In the genomic region with DNA sequence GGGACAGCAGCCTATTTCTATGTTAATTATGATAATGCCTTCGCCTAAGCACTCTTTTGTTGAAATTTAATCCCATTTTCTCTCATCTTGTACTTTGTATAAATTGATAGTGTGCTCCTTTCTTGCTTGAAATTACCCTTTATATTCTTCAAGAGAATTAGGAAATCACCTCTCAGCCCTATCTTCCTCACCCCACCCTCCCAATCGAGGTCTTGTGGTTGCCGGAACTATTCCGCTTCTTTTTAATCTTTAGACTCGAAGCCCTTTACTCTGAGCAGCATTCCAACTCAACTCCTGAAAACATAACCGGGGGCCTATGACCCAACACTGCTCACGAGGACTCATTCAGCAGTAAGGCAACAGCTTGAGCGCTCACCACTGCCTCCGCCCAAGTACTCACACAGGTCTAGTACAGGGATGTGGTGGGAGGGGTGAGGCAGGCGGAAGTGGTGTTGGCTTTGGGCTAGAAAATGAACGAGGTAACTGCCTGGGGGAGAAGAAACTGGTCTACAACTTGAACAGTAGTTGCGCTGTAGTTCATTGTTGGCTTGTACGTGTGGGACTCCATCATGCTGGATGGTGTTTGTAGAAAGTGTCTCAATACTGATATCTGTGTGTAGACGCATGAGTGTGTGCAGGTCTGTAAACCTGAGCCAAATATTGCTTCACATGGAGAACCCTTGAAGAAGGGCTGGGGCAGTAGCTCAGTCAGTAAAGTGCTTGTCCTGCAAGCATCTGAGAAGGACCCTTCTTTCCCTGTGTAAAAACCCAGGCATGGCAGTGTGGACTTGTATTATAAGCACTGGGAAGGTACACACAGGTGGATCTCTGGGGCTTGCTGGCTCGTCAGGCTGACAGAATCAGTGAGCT, we compare ENCODE assay signal across 18 mouse cellular contexts.
DNase-seq lines count a peak whose midpoint lies in the region; ATAC-seq and TF ChIP-seq lines count a peak whose summit lies in the region.
"Had no signal": no experiment of that assay in that cellular context is flagged by ENCODE, and none has a peak within 500 bp of the region (broad histone marks: within the 10 kb centered on the region; RNA-seq: fewer than 3 reads in every experiment).

No protein-coding gene starts in this region.

- no peak overlapping the region for H3K4me3 ChIP-seq in midbrain, embryonic 14.5 days (replicated peaks; ENCODE audit: low read depth, low read length)
- no peak overlapping the region for H3K4me3 ChIP-seq in midbrain, embryonic 10.5 days
- no peak overlapping the region for H3K4me3 ChIP-seq in lung, postnatal 0 days (ENCODE audit: low read depth, low read length)
- H3K4me3 ChIP-seq: embryonic facial prominence, embryonic 10.5 days; hindbrain, embryonic 10.5 days; kidney, embryonic 15.5 days; limb, embryonic 10.5 days; neural tube, embryonic 15.5 days had no signal

- H3K27me3 ChIP-seq in midbrain, embryonic 14.5 days (ENCODE audit: control insufficient read depth, insufficient read depth, low read length), result no peaks in the 10 kb centered on the region
- peaks cover 36% of the 10 kb centered on the region for H3K27me3 ChIP-seq in midbrain, embryonic 10.5 days (ENCODE audit: low read depth, poor library complexity, severe bottlenecking)
- no peaks in the 10 kb centered on the region for H3K27me3 ChIP-seq in lung, postnatal 0 days (replicated peaks; ENCODE audit: insufficient read depth, low read length)
- H3K27me3 ChIP-seq: kidney, embryonic 15.5 days; neural tube, embryonic 15.5 days had no signal

- WGBS in midbrain, embryonic 14.5 days, result 22% methylated on average over 15 of the region's 15 CpGs
- 29% methylated on average over 15 of the region's 15 CpGs for whole genome bisulfite sequencing in midbrain, embryonic 10.5 days
- WGBS in lung, postnatal 0 days, result 41% methylated on average over 15 of the region's 15 CpGs

- H3K36me3 ChIP-seq in midbrain, embryonic 14.5 days (ENCODE audit: control insufficient read depth, insufficient read depth, low read length), result no peaks in the 10 kb centered on the region
- H3K36me3 ChIP-seq in midbrain, embryonic 10.5 days, result no peaks in the 10 kb centered on the region
- H3K36me3 ChIP-seq in lung, postnatal 0 days (ENCODE audit: insufficient read depth, low read length), result no peaks in the 10 kb centered on the region
- H3K36me3 ChIP-seq: embryonic facial prominence, embryonic 10.5 days; hindbrain, embryonic 10.5 days; kidney, embryonic 15.5 days; limb, embryonic 10.5 days; neural tube, embryonic 15.5 days had no signal

- H3K9me3 ChIP-seq in midbrain, embryonic 14.5 days (ENCODE audit: control insufficient read depth, low read length), result no peaks in the 10 kb centered on the region
- no peaks in the 10 kb centered on the region for H3K9me3 ChIP-seq in midbrain, embryonic 10.5 days (replicated peaks)
- no peaks in the 10 kb centered on the region for H3K9me3 ChIP-seq in lung, postnatal 0 days (ENCODE audit: low read length)
- H3K9me3 ChIP-seq: embryonic facial prominence, embryonic 10.5 days; hindbrain, embryonic 10.5 days; kidney, embryonic 15.5 days; limb, embryonic 10.5 days; neural tube, embryonic 15.5 days had no signal

- peaks cover 2% of the 10 kb centered on the region; the same call in 1 of the 2 replicates for H3K4me1 ChIP-seq in midbrain, embryonic 14.5 days (ENCODE audit: control insufficient read depth, insufficient read depth, low read length)
- peaks cover 11% of the 10 kb centered on the region for H3K4me1 ChIP-seq in midbrain, embryonic 10.5 days
- no peaks in the 10 kb centered on the region for H3K4me1 ChIP-seq in lung, postnatal 0 days (ENCODE audit: insufficient read depth, low read depth, low read length)
- H3K4me1 ChIP-seq: embryonic facial prominence, embryonic 10.5 days; kidney, embryonic 15.5 days; limb, embryonic 10.5 days had no signal

- no peak for TF ChIP-seq CTCF in lung, postnatal 0 days (IDR thresholded peaks at IDR 0.05)

- TF ChIP-seq EP300 in lung, postnatal 0 days (IDR thresholded peaks at IDR 0.05), result peak; percentile 79

- peak; percentile 63 for DNase-seq in midbrain, embryonic 14.5 days
- no peak for DNase-seq in midbrain, embryonic 10.5 days (ENCODE audit: low spot score)
- peak; percentile 91 for DNase-seq in ZHBTc4 (ENCODE audit: low read depth, low spot score)
- DNase-seq in lung, postnatal 0 days (ENCODE audit: low spot score), result peak; percentile 89
- DNase-seq in spleen, postnatal 14 days (ENCODE audit: low spot score in 2 of 2), result no peak
- DNase-seq in B cell, adult 2 months, result no peak
- DNase-seq: cerebellum, adult 8-10 months; gastrocnemius, postnatal 25 days; kidney, postnatal 4 days; liver, postnatal 0 days had no signal

- H3K4me2 ChIP-seq in midbrain, embryonic 14.5 days (ENCODE audit: low read length), result no peak overlapping the region
- H3K4me2 ChIP-seq in lung, postnatal 0 days (replicated peaks; ENCODE audit: low read depth, low read length), result no peak overlapping the region
- H3K4me2 ChIP-seq: kidney, embryonic 15.5 days; midbrain, embryonic 11.5 days; neural tube, embryonic 15.5 days had no signal

- no peak overlapping the region for H3K9ac ChIP-seq in midbrain, embryonic 14.5 days (replicated peaks; ENCODE audit: low read length)
- H3K9ac ChIP-seq in lung, postnatal 0 days (replicated peaks; ENCODE audit: low read depth), result no peak overlapping the region
- H3K9ac ChIP-seq: kidney, embryonic 15.5 days; liver, postnatal 0 days; neural tube, embryonic 15.5 days had no signal

- no peak for ATAC-seq in midbrain, embryonic 14.5 days (ENCODE audit: low FRiP score, low TSS enrichment)
- ATAC-seq in lung, postnatal 0 days, result peak; percentile 97
- no peak for ATAC-seq in frontal cortex, adult (ENCODE audit: low TSS enrichment)
- ATAC-seq: intestine, embryonic 16.5 days; liver, postnatal 0 days had no signal

- H3K27ac ChIP-seq in midbrain, embryonic 14.5 days (replicated peaks; ENCODE audit: low read depth, low read length), result no peak overlapping the region
- H3K27ac ChIP-seq in midbrain, embryonic 10.5 days (replicated peaks), result no peak overlapping the region
- H3K27ac ChIP-seq in lung, postnatal 0 days (ENCODE audit: low read length), result 0 out of 2 replicates have a peak overlapping the region, but pooled peaks have one; percentile 38
- H3K27ac ChIP-seq: embryonic facial prominence, embryonic 10.5 days; hindbrain, embryonic 10.5 days; kidney, embryonic 15.5 days; limb, embryonic 10.5 days; neural tube, embryonic 15.5 days had no signal

Comparison
In these comparisons a context has a peak if more than half of its experiments do, and no peak if none do; other contexts are left out.
1. DNase-seq: peak in midbrain, embryonic 14.5 days (single experiment), ZHBTc4 (single experiment) and lung, postnatal 0 days (single experiment); none in midbrain, embryonic 10.5 days (single experiment), spleen, postnatal 14 days (0 of 2) and B cell, adult 2 months (0 of 2).